In genomic region chr4:47234667-47235267, GRCm38 (mm10) we compare ENCODE assay signal across 8 mouse cellular contexts. TPM values are rescaled to one million over a fixed set of nuclear protein-coding genes. Genes with fewer than 3 reads are reported as not detected.
DNase-seq lines count a peak whose midpoint lies in the region; ATAC-seq and TF ChIP-seq lines count a peak whose summit lies in the region.

No protein-coding gene starts in this region.

- peak; percentile 48 for ATAC-seq in lung, embryonic 16.5 days (ENCODE audit: low read depth)

- H3K27me3 ChIP-seq in E14TG2a.4 (ENCODE audit: insufficient read depth, low read length), result peaks cover 53% of the 10 kb centered on the region
- H3K27me3 ChIP-seq in forebrain, embryonic 10.5 days (ENCODE audit: poor library complexity, severe bottlenecking), result peaks cover 15% of the 10 kb centered on the region
- no peaks in the 10 kb centered on the region for H3K27me3 ChIP-seq in lung, embryonic 16.5 days (ENCODE audit: control insufficient read depth, insufficient read depth, low read depth, low read length)

- intact Hi-C loops in heart, postnatal 25 days (cut with DNase I), result loop anchor here (2.0 kb wide), 1 partner anchor 18 kb away; no protein-coding TSS in a partner anchor

- no peak overlapping the region for H3K4me2 ChIP-seq in lung, embryonic 16.5 days (ENCODE audit: low read depth, low read length)

- 29% methylated on average over 17 of the region's 17 CpGs for WGBS in forebrain, embryonic 10.5 days
- 20% methylated on average over 17 of the region's 17 CpGs for WGBS in large intestine, adult 2 months
- WGBS in lung, embryonic 16.5 days, result 20% methylated on average over 17 of the region's 17 CpGs

- no peak overlapping the region for H3K27ac ChIP-seq in forebrain, embryonic 10.5 days
- H3K27ac ChIP-seq in lung, embryonic 16.5 days (ENCODE audit: low read length), result peak overlapping the region; percentile 97

- no peaks in the 10 kb centered on the region for H3K36me3 ChIP-seq in E14TG2a.4 (ENCODE audit: insufficient read depth, low read length)
- no peaks in the 10 kb centered on the region for H3K36me3 ChIP-seq in forebrain, embryonic 10.5 days (replicated peaks)
- H3K36me3 ChIP-seq in lung, embryonic 16.5 days (ENCODE audit: control insufficient read depth, insufficient read depth, low read length), result no peaks in the 10 kb centered on the region

- peaks cover 27% of the 10 kb centered on the region for H3K4me1 ChIP-seq in E14TG2a.4 (replicated peaks; ENCODE audit: low read depth, low read length)
- H3K4me1 ChIP-seq in forebrain, embryonic 10.5 days, result peaks cover 34% of the 10 kb centered on the region
- H3K4me1 ChIP-seq in lung, embryonic 16.5 days (replicated peaks; ENCODE audit: control insufficient read depth, insufficient read depth, low read length), result peaks cover 25% of the 10 kb centered on the region

- H3K9me3 ChIP-seq in E14TG2a.4 (ENCODE audit: low read length), result no peaks in the 10 kb centered on the region
- H3K9me3 ChIP-seq in forebrain, embryonic 10.5 days, result no peaks in the 10 kb centered on the region
- no peaks in the 10 kb centered on the region for H3K9me3 ChIP-seq in lung, embryonic 16.5 days (ENCODE audit: control insufficient read depth, low read length)

- TF ChIP-seq CTCF in E14TG2a.4 (conservative IDR thresholded peaks at IDR 0.05; ENCODE audit: low read length), result peak; percentile 92
- TF ChIP-seq CTCF in brain, embryonic 14.5 days (IDR thresholded peaks at IDR 0.05; ENCODE audit: borderline replicate concordance, extremely low read depth, insufficient read depth, insufficient read length), result peak; percentile 86

- H3K9ac ChIP-seq in lung, embryonic 16.5 days (ENCODE audit: low read length), result peak overlapping the region; percentile 17; the same call in 1 of the 2 replicates

- H3K4me3 ChIP-seq in E14TG2a.4 (replicated peaks; ENCODE audit: low read length), result no peak overlapping the region
- no peak overlapping the region for H3K4me3 ChIP-seq in forebrain, embryonic 10.5 days
- no peak overlapping the region for H3K4me3 ChIP-seq in lung, embryonic 16.5 days (ENCODE audit: low read length)

- DNase-seq in brain, embryonic 14.5 days (ENCODE audit: low read depth), result peak; percentile 79
- DNase-seq in forebrain, embryonic 10.5 days (ENCODE audit: extremely low spot score, low spot score), result peak; percentile 78
- peak; percentile 73 for DNase-seq in heart, postnatal 25 days (ENCODE audit: low spot score)
- DNase-seq in large intestine, adult 2 months (ENCODE audit: low read depth, low spot score), result peak; percentile 10
- DNase-seq in ovary, postnatal 10 days (ENCODE audit: low spot score), result peak; percentile 80
- DNase-seq in thymus, postnatal 0 days (ENCODE audit: low spot score), result peak; percentile 70

- TF ChIP-seq POLR2A in brain, embryonic 14.5 days (IDR thresholded peaks at IDR 0.05; ENCODE audit: borderline replicate concordance, extremely low read depth, insufficient read depth, insufficient read length, poor library complexity, severe bottlenecking), result no peak

RNA-seq across cellular contexts. Expression of gene Col15a1, which starts 26.8 kb away (rescaled TPM):
- polyA plus RNA-seq in brain, embryonic 14.5 days (2012; rRNA removed), result 11.9 and 17.2 TPM in 2 replicates
- 4.3 and 4.5 TPM in 2 replicates for polyA plus RNA-seq in forebrain, embryonic 10.5 days (2016; fragmentation: Nextera tagmentation; extraction: Ambion mirVana)
- total RNA-seq in heart, postnatal 25 days (2021), result 100 to 1,000 TPM; 132 to 168 TPM
- polyA plus RNA-seq in large intestine, adult 2 months (2012; rRNA removed), result 23.3 and 30.1 TPM in 2 replicates
- 31.0 TPM in 2 replicates for polyA plus RNA-seq in lung, embryonic 16.5 days (2015; fragmentation: Nextera tagmentation; extraction: Ambion mirVana)
- 14.5 and 16.7 TPM in 2 replicates for polyA plus RNA-seq in thymus, postnatal 0 days (2015; fragmentation: Nextera tagmentation; extraction: Ambion mirVana)

Comparison
In these comparisons a context has a peak if more than half of its experiments do, and no peak if none do; other contexts are left out.
1. DNase-seq: peak in every context shown above with its lines; median percentile 80 in ovary, postnatal 10 days; 79 in brain, embryonic 14.5 days; 78 in forebrain, embryonic 10.5 days; 73 in heart, postnatal 25 days; 70 in thymus, postnatal 0 days; 10 in large intestine, adult 2 months.